Mouse (Mus musculus) liver (tissue): ENCODE results near the gene Tas2r117.

Experiments
- DNase-seq: peaks from one replicate; pipeline ENCODE4 v3.0.0-alpha.2; 2020; ENCODE audit warnings: mixed read lengths

The Tas2r117 gene

DNA sequence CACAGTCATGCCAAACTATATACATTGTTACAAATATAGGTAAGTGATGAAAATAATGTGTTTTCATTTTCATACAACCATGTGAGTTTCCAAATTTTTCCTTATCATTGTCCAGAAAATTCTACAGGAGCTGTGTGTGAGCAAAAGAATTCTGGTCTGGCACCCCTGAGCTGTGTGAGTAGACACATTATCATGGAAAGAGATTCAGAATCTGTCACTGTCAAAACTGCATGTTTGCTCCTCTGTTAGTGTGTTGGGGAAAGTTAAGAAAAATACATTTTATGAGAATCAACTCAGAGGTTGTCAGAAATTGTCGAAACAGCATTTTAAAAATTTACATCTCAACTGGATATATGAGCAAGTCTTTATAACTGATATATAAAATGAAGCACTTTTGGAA is at the start of gene Tas2r117:
Gene Tas2r117, plus strand, starts transcription at position 301 of the 400 bp plus-strand sequence.
- DNase-seq, result no peak

DNA sequence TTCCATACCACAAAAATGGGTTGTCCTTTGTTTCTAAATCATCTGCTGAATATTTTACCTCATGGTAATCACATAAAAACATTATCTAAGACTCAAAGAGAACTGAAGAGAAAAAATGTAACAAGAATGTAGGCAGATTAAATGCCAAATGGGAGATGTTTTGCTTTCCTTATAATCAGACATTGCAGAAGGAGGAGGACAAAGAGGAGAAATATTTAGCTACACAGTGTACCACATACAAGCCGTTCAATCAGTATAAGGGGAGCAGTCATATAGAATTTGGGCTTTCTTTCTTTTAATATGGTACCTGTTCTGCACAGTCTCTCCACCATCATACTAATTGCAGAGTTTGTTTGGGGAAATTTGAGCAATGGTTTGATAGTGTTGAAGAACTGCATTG is 48.2 kb upstream of the Tas2r117 start, which contains the start of gene Tas2r124:
Gene Tas2r124, plus strand, starts transcription at position 301 of the 400 bp plus-strand sequence.
- no peak for DNase-seq

DNA sequence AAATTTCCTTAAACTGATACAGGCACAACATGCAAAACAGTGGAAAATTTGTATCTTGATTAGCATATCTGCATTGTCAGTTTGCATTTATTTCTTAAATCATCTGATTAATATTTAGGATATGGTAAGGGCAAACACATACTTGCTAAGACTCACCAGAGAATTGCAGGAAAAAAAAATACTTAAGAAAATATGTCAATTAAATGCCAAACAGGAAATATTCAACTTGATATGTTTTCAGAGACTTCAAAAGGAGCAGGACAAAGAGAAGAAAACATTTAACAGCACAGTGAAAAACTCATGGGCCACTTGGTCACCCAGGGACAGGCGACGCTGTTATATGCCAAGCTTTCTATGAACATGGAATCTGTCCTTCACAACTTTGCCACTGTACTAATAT is 40.8 kb upstream of the Tas2r117 start, which contains the start of gene Tas2r102:
Gene Tas2r102, plus strand, starts transcription at position 301 of the 400 bp plus-strand sequence.
- no peak for DNase-seq

DNA sequence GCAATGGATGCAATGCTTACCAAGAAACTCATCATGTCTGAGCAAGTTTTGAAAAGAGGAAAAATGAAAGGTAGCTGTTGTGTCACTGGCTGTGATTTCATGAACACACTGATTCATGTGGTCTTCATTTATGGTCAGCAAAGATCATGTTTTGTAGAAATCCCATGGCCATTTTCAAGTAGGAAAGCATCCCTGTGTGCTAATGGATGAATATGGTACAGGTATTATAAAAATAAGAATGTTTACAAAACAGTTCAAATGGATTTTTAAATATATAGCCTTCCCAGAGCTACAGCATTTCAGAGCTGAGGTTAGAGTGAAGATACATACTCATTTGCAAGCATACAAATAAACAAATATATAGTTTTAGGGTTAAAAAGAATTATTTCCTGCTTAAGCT is 24.6 kb upstream of the Tas2r117 start, which contains the start of gene Tas2r136:
Gene Tas2r136, minus strand, starts transcription at position 101 of the 400 bp plus-strand sequence.
- DNase-seq, result no peak

DNA sequence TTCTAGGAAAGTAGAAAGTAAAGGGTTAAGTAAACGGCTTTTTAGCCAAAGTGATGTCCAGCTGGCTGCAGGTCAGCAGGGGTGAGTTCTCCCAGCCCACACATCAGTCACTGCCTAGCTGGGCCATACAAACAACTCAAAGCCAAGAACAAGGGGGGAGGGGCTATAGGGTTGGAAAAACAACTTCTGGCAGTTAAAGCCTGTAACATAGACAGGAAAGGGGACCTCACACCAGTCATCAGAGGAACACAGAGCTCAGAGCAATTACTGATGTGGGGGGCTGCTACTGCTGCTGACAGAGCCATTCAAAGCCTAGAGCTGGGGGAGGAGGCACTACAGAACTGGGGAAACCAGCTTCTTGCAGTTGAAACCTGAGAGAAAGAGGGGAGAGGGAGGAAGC is 7.2 kb upstream of the Tas2r117 start:
- no peak for DNase-seq

DNA sequence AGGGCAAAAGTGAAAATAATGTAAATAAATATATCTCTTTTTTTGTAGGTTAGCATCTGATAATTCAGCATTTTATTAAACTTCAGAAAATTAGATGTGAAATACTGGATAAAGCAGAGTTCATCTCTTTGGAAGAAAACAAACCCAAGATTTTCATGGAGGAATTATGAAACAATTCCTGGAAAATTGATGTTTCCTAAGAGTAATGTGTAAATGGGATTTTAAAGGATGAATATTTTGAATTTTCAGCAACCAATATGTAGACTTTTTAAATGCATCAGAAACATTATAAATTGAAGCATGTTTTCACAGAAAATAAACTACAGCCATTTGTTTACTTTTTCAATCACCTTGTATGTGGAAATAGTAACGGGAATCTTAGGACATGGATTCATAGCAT is 44.2 kb downstream of the Tas2r117 start, which contains the start of gene Tas2r123:
Gene Tas2r123, plus strand, starts transcription at position 301 of the 400 bp plus-strand sequence.
- DNase-seq, result no peak
